Mouse (Mus musculus) telencephalon, adult 2 months (tissue): ENCODE results near the gene Jakmip3.
A peak's percentile ranks its signal among the peaks of the same experiment; 100 is the strongest.

ENCODE experiments used
- DNase-seq: peaks from one replicate; pipeline ENCODE4 v3.0.0-alpha.2; 2011; ENCODE audit warnings: low read depth, low spot score

The Jakmip3 gene

GRCm38 (mm10) chr7:139063406-139063805 lies 122.9 kb downstream of the Jakmip3 start:
- no peak for DNase-seq

DNA sequence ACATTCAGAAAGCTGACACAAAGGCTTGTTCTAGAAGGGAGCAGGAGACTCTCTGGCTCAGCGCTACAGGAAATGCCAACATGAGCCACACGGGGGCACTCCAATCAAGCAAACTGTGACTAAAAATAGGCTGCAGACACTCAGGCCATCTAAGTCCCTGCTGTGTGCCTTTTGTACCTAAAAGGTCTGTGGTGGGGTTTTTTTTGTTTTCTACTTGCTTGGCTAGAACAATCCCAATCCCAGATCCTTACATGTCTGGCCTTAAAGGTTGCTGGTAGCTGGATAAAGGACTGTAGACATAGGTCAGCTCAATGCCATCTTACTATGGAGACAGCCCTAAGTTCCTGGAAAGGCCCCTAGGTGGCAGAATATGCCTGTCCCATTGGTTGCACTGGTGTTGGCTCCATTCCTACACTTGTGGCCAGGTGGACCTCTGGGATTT lies 127.7 kb downstream of the Jakmip3 start:
- peak; percentile 71 for DNase-seq

DNA sequence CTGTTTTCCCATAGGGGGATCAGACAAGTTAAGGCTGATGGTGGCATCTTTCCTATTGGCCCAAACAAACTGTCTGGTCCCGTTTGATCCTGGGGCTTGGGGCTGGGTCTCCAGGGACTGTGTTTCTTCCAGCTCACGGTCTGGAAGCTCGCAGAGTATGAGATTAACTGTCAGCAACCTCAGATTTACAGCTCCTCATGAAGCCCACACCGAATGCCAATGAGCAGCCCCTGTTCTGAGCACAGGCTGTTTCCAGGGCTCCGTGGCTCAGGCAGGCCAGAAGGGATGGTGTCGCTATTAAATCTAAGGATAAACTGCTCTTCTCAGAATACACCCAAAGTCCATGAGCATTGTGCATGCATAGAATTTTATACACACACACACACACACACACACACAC lies 133.7 kb downstream of the Jakmip3 start:
- no peak for DNase-seq

- DNase-seq: no peak
Measured at GRCm38 (mm10) chr7:139075054-139075794, 134.7 kb downstream of the Jakmip3 start.

DNA sequence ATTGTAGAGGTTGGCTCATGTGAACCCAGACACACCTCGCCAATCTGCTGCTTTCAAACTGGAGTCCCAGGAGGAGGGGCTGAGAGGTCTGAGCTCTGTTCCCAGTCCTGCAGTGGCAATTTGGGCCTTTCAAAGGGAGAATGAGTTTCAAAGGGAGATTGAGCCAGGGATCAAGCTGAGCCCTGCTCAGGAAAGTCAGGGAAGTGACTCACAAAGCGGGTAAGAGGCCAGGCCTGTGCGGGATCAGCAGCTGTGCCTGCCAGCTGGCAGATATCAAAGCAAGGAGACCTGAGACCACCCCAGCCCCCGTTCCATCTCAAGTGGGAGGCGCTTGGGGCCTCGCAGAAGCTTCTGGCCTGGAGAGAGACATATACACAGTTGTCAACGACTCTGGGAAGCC lies 136.8 kb downstream of the Jakmip3 start:
- no peak for DNase-seq

DNA sequence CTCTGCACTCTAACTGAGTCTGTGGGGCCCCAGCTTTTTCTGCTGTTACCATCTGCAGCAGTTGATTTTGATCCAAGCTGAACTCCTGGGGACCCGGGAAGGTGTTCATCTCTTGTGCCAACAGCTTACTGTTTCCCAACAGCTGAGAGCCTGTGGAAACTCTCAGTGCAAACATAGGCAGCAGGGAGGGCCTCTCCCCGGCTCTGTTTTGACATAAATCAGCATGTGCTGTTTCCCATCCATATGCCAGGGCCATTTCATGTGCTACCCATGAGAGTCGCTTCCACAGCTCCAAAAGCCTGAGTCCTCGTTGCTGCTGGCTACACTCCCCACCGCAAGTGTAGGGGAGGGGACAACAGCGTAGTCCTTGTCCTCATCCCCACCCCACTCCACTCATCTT lies 137.7 kb downstream of the Jakmip3 start:
- DNase-seq: no peak

GRCm38 (mm10) chr7:139079141-139079540 lies 138.6 kb downstream of the Jakmip3 start:
- no peak for DNase-seq

- no peak for DNase-seq
Measured at GRCm38 (mm10) chr7:139080714-139081113, 140.2 kb downstream of the Jakmip3 start.

- no peak for DNase-seq
Measured at GRCm38 (mm10) chr7:139081158-139081557, 140.6 kb downstream of the Jakmip3 start.

- DNase-seq: no peak
Measured at GRCm38 (mm10) chr7:139082281-139082680, 141.8 kb downstream of the Jakmip3 start.

DNA sequence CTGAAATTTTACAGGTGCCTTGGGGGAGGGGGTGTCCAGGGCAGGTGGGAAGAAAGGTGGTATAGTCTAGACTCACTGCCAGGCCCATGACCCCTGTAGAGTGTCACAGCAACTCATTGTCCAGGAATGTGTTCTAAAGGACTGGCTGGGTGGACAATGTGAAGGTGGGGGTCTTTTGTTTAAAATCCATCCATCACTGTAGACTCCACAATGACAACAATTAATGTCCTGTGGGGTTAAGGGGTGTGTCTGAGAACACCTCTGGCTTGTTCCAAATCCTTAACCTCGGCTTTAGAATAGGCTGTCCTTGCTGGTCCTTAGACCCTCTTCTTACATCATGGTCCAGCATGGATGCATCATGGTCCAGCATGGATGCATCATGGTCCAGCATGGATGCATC lies 143.8 kb downstream of the Jakmip3 start:
- DNase-seq: no peak

DNA sequence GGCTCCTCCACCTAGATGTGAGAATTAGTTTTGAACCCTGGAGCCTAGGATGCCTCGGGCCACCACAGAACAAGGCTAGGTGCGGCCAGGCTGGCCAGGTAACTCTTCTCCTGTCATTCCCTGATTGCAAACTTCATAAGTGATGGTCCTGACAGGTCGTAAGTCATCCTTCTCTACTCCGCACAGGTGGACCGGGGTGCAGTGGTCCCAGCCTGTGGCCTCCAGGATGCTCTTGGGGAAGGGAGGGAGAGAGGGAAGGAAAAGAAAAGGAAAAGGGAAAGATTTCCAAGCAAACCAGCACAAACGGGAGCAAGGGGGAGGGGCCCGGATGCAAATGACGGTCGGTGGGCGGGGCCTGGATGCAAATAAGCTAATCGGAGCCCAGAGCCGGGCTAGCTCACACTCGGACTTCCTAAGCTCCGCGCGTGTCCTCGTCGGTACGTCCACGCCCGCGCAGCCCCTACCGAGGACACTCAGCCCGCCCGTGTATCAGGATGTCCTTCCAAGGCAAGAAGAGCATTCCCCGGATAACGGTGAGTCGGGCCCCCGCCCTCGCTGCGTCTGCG lies 145.2 kb downstream of the Jakmip3 start, which contains the start of gene Dpysl4:
TSS of gene Dpysl4 (plus strand) at position 373 of the 566 bp plus-strand sequence.
- peak; percentile 72 for DNase-seq

- no peak for DNase-seq
Measured at GRCm38 (mm10) chr7:139086195-139087158, 145.9 kb downstream of the Jakmip3 start.

DNA sequence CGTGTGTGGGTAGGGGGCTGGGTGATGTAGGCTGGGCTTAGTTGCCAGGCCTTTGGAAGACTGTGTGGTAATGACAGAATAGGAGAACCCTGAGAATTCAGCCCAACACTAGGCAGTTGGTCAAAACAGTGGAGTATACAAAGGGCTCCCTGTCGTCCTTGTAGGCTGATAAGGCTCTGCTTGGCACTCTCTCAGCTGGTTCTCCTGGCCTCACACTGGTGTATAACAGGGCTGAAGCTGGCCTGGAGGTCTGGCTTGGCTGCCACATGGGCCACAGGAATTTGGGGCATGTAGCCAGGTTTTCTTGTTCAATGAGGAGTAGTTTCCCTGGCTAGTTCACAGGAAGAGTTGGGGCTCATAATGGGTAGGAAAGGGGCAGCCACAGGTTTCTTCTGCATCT lies 147.3 kb downstream of the Jakmip3 start:
- DNase-seq: no peak

- no peak for DNase-seq
Measured at GRCm38 (mm10) chr7:139089892-139090874, 149.7 kb downstream of the Jakmip3 start.

DNA sequence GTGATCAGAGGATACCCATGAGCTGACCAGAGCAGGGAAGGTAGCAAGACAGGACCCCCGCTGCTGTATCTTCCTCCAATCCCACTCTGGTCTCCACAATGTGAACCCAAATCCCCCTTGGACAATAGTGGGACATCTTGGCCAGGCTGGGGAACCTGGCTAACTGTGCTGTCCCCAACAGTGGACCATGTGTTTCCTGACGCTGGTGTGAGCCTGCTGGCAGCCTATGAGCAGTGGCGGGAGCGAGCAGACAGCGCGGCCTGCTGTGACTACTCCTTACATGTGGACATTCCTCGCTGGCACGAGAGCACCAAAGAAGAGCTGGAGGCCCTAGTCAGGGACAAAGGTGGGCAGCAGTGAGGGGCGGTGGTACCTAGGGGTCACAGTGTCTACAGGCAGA lies 151.2 kb downstream of the Jakmip3 start:
- DNase-seq: no peak

GRCm38 (mm10) chr7:139092676-139093075 lies 152.1 kb downstream of the Jakmip3 start:
- no peak for DNase-seq

DNA sequence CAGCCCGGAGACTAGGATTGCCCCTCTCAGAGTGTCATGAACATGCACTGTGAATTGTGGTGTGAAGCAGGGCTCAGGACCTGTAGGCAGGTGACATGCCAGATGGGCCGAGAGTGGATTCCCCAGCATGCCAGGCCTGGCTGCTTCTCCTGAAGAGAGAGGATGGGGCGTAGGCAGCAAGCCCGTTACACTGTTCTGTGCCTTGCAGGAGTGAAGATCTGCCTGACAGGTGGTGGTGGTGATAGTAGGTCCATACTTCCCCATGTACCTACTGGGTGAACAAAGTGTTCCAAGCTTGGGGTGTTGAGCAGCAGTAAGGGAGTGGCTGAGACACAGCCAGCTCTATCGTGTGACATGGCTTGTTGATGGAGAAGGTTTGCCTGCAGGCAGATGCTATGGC lies 152.6 kb downstream of the Jakmip3 start:
- peak; percentile 62 for DNase-seq

- no peak for DNase-seq
Measured at GRCm38 (mm10) chr7:139093781-139094180, 153.3 kb downstream of the Jakmip3 start.

- no peak for DNase-seq
Measured at GRCm38 (mm10) chr7:139094761-139095160, 154.2 kb downstream of the Jakmip3 start.

GRCm38 (mm10) chr7:139095282-139095681 lies 154.8 kb downstream of the Jakmip3 start:
- DNase-seq: no peak
